Mouse (Mus musculus) heart, adult 9 months (tissue): Measurements from ENCODE around the gene Grid2ip.

Experiments used
- DNase-seq, 2 experiments: peaks; one replicate each; pipeline ENCODE4 v3.0.0; 2022; ENCODE audit warnings: low spot score in 2 of 2

Grid2ip gene

DNA sequence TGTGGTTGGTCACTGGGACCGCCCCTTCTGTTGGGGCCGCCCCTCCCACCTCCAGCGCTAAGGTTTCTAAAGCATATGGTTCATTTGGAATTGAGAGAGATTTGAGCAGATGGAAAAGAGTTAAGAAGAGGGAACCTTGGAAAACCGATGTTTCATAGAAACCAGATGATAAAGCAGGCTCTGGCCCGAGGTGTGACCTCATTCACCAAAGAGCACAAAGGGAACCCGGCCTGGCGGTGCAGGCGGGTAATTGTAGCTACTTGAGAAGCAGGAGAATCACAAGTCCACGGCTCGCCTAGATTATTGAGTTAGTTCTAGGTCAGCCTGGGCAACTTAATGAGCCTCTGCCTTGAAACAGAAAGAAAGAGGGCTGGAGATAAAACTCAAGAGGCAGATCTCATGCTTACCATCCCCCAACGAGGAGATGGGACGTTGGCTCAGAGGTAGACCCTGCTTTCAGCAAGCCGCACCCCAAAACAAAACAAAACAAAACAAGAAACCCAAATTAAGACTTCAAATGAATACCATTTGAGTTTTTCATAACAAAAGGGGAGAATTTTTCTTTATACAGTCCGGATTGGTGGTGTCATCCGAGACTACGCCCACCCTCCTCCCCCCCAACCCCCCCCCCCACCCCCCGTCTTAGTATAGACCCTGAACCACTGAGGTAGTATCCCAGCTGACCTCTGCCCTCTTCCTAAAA, at the start of gene Grid2ip:
Gene Grid2ip (plus strand): TSS at position 653 of the 703 bp plus-strand sequence.
- DNase-seq, result no peak

DNA sequence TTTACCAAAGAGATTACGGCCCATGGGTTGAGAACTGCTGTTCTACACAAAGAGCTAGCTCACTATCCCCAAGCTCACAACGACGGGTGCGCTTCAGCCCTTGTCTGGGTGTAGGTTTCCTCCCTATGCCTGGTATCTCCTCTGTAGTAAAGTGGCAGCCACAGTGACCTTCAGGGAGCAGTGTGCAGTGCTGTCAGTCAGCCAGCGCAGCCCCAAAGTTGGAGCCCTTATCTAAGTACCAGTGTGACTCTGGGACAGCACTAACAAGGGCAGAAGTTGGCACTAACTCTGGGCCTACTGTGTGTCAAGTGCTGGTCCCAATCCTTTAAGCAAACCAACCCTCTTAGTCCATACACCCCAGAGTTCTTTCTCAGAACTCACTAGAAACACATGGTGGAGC, 48.3 kb upstream of the Grid2ip start:
- peak; percentile 47 to 74 for DNase-seq

DNA sequence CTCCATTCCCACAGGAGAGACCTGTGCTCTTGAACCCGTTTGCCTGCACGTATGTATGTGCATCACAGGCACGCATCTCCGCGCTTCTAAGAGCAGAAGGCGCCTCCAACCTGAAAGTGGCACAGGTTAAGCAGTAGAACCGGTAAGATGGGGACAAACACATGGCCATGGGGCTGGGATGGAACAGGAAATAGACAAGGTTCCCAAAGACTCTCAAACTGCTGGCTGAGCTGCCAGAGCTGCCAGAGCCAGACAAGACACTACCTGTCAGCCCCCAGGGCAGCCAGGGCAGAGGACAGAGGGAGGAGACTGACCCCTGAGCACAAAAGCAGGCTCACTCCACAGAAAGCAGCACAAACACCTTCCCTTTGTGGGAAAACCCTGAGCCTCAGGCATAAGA, 47.2 kb upstream of the Grid2ip start:
- no peak for DNase-seq

DNA sequence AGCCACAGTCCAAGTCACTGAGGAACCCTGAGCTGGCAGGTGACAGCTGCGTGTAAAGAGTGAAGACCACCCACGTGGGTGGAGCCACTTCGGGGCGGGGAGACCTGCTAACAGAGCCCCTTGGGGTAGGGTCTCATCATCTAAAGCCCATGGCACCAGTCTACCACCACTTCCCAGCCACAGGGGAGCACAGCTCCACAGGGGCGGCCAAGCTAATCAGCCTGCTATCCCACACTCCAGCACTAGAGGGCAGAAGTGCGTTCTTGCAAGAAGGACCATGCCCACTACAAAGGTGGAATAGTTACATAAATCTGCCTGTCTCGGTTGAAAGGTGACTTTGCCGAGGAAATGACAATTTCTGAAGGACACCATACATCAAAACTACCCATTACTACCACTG, 45.3 kb upstream of the Grid2ip start:
- DNase-seq, result peak; percentile 52 to 64

- DNase-seq, result no peak
These were observed 42.9 kb upstream of the Grid2ip start for GRCm38 (mm10) chr5:143314183-143314729.

GRCm38 (mm10) chr5:143314730-143315513, 42.2 kb upstream of the Grid2ip start, which contains the start of gene E130309D02Rik:
TSS of gene E130309D02Rik (minus strand) at chr5:143315360.
- DNase-seq, result peak; percentile 72 to 83

DNA sequence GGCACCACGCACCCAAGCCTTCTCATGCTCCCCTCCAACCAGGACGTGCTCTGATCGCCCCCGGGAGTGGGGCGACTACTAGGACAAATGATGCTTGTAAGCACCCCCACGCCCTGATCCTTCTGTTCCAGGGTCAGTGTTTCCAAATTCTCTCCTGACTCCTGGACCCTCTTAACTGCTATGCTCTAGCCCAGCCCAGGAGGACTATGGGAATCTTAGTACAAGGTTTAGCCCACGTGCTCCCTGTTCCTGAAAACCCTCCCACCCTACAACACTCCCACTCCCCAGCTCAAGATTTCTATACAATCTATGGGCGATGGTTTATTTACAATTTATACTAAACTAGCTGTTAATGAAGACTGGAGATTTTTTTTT, 41.6 kb upstream of the Grid2ip start:
- DNase-seq, result no peak

- DNase-seq, result no peak
These were observed 40.4 kb upstream of the Grid2ip start for GRCm38 (mm10) chr5:143316605-143317287.

GRCm38 (mm10) chr5:143317288-143317610, 39.9 kb upstream of the Grid2ip start:
- no peak for DNase-seq

DNA sequence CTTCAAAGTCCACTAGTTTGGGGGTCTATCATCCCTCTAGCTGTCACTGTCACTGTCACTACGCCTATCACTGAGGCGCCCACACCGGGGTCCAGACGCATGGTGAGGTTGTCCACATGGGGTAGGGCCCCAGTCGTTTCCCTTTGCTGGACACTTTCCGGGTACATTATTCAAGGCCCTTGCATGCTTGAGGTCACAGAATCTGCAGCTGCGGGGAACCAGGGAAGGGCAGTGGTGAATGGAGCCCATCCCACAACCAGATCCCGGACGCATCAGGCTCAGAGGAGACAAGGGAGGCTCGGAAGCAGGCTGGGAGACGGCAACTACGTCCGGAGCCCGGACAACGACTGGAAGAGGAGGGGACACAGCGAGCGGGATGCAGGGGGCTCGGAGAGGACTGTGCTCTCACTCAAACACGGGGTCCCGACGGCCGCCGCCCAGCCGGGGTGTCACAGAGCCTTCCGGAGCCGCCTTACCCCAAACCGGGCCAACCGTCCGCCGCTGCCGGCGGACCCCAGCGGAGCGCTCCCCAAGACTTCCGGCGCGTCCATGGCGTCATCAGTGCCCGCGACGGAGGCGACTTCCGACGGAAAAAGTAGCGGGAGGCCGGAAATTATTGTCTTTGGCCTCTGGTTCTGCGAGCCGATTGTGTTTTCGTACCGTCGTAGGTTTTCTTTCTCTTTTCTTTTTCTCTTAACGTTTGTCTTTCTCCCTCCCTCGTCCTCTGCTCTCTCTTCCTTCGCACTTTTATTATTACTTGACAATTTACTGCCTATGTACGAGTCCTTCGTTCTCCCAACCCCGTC, 28.2 kb upstream of the Grid2ip start, which contains the start of gene Zdhhc4:
Gene Zdhhc4 (minus strand): TSS at position 567 of the 806 bp plus-strand sequence.
- DNase-seq, result peak; percentile 84 to 88

DNA sequence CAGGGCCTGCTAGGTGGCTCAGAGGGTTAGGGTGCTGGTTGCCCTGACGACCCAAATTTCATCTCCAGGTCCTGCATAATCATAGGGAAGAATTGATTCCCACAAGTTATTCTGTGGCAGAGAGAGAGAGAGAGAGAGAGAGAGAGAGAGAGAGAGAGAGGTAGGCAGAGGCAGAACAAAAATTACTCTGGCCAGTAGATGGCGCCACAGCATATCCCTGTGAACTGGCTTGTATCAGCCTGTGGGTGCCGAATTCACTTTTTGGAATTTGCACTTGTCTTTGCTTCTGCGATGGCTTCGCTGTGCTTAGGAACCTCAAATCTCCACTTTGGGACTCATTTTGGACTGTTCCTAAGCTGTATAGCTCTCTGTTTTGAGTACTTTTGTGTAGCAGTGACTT, 23.3 kb upstream of the Grid2ip start:
- DNase-seq, result peak in 1 of 2 experiments; percentile 50

GRCm38 (mm10) chr5:143334418-143335088, 22.6 kb upstream of the Grid2ip start:
- no peak for DNase-seq

DNA sequence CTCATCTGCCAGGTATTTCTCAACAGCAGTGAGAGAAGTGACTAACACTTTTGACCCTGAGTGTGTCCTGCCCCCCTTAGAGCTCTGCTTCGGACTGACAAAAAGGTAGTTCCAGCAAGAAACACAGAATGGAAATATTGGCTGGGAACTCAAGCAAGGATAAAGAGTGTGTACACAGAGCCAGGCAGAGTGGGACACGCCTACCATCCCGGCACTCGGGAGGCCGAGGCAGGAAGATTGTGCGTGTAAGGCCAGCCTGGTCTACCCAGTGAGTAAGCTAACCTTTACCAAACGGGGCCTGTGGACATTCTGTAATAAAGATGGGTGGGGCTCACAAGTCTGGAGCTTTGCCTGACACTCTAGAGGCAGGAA, 22.1 kb upstream of the Grid2ip start:
- DNase-seq, result no peak

DNA sequence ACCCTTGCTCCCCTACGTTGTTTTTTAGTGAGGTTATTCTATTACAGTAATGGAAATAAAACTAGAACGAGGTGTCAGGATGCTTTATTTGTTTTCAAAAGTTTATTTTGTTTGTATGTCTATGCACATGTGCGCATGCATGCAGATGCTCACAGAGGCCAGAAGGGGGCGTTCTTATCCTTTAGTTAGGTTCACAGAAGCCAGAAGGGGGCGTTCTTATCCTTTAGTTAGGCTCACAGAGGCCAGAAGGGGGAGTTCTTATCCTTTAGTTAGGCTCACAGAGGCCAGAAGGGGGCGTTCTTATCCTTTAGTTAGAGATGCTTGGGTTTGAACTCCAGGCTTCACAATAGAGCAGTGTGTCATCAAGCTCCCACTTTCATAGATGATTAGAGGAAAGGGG, 20.6 kb upstream of the Grid2ip start:
- DNase-seq, result no peak

GRCm38 (mm10) chr5:143339603-143340002, 17.5 kb upstream of the Grid2ip start:
- no peak for DNase-seq

DNA sequence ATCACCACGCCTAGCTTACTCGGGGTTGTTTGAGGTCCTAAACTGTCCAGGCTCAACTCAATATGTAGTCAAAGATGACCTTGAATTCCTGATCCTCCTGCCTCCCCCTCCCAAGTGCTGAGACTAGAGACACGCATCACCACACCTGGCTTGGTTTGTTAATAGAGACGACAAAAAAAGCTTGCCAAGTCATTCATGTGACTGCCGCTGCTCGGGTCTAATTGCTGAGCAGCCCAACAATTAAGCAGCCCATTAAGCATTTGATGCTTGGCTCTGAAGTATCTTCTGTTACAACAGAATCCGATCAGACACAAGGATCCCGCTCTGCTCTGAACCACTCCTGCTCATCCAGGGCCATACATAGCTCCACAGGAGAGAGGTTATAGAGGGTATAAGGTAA, 10.8 kb upstream of the Grid2ip start:
- no peak for DNase-seq

DNA sequence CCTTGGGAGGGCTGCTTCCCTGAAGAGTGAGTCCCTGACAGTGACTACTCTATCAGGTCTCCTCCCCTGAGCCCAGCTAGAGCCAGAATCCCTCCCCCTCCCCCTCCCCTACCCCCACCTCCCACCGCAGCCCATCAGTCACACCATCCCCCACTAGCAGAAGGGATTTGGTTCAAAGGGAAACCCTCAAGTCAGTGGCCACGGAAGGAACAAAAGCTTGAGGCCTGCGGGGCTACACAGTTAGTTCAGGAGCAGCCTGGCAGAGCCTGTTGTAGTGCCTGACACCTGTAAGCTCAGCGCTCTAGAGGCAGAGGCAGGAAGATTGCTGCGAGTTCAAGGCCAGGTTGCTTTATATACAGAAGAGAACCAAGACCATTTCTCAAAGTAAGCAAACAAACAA, 1.1 kb upstream of the Grid2ip start:
- no peak for DNase-seq

- DNase-seq, result no peak
These were observed 426 bp downstream of the Grid2ip start for GRCm38 (mm10) chr5:143357564-143357963.

- DNase-seq, result no peak
These were observed 2.1 kb downstream of the Grid2ip start for GRCm38 (mm10) chr5:143359263-143359662.

GRCm38 (mm10) chr5:143360000-143360399, 2.9 kb downstream of the Grid2ip start:
- DNase-seq, result no peak

GRCm38 (mm10) chr5:143361428-143361827, 4.3 kb downstream of the Grid2ip start:
- no peak for DNase-seq
